Mouse (Mus musculus) embryonic facial prominence, embryonic 13.5 days (tissue): ENCODE results near the gene Tmem175. TPM values are rescaled to one million over a fixed set of nuclear protein-coding genes. Genes with fewer than 3 reads are reported as not detected.

Experiments used
- ATAC-seq: fragments of 200-750 bp; cut with Nextera tagmentation; 2 replicates; pipeline ENCODE4 v1.8.0; 2017; ENCODE audit warnings: low read depth; ENCODE audit not compliant: insufficient number of reproducible peaks, insufficient read depth, low FRiP score, low TSS enrichment
- H3K27ac ChIP-seq: fragments of 300-500 bp; sonication (generic); 2 replicates; pipeline ENCODE4 v1.5.1; 2015; ENCODE audit warnings: moderate library complexity, mild to moderate bottlenecking, inconsistent platforms
- H3K27me3 ChIP-seq: fragments of 300-500 bp; sonication (generic); 2 replicates; pipeline ENCODE4 v1.6.1; 2015; ENCODE audit warnings: mild to moderate bottlenecking, inconsistent platforms
- H3K36me3 ChIP-seq: fragments of 300-500 bp; sonication (generic); 2 replicates; pipeline ENCODE4 v1.6.1; 2015; ENCODE audit warnings: mild to moderate bottlenecking, inconsistent platforms
- H3K4me1 ChIP-seq: fragments of 300-500 bp; sonication (generic); 2 replicates; pipeline ENCODE4 v1.6.1; 2015; ENCODE audit warnings: inconsistent platforms
- H3K4me2 ChIP-seq: fragments of 300-500 bp; sonication (generic); 2 replicates; pipeline ENCODE4 v1.6.1; 2015; ENCODE audit warnings: moderate library complexity, mild to moderate bottlenecking, inconsistent platforms
- H3K4me3 ChIP-seq: fragments of 300-500 bp; sonication (generic); 2 replicates; pipeline ENCODE4 v1.5.1; 2015; ENCODE audit warnings: mild to moderate bottlenecking, inconsistent platforms
- H3K9ac ChIP-seq: fragments of 300-500 bp; sonication (generic); 2 replicates; pipeline ENCODE4 v1.6.1; 2015; ENCODE audit warnings: mild to moderate bottlenecking, inconsistent platforms
- H3K9me3 ChIP-seq: fragments of 300-500 bp; sonication (generic); 2 replicates; pipeline ENCODE4 v1.6.1; 2016; ENCODE audit warnings: inconsistent platforms
- WGBS: fragments of 180-500 bp; shearing (Covaris S2); methylation state at CpG from one replicate; pipeline ENCODE4 v1.1.7; 2015; ENCODE audit warnings: mixed read lengths; 5-methylcytosine and 5-hydroxymethylcytosine counted together
- polyA plus RNA-seq: library from polyadenylated mRNA; unstranded; fragments of >200 nt; fragmentation: Nextera tagmentation; extraction: Ambion mirVana; gene quantifications from 2 replicates; pipeline ENCODE4 v1.2.1, GENCODE M21; 2015

Gene Tmem175
- polyA plus RNA-seq, 1 experiment from 2014 or later, result 23.7 TPM

DNA sequence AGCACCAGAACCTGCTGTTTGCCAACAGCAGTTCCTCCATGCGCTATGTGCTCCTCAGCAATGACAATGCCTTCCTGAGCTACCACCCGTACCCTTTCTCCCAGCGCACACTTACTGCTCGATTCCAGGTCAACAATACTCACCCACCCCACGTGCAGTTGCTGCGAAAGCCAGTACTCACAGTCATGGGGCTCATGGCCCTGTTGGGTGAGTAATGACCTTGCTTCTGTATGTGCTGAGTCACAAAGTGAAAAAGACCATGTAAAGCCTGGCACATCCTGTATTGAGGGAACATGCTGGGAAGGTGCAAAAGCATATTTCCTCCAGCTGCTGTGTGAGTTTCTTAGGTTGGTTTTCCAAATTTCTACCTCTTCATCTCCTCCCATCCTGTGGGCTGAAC, 51.3 kb downstream of the Tmem175 start:
- 92% methylated on average over 6 of the region's 6 CpGs for WGBS

DNA sequence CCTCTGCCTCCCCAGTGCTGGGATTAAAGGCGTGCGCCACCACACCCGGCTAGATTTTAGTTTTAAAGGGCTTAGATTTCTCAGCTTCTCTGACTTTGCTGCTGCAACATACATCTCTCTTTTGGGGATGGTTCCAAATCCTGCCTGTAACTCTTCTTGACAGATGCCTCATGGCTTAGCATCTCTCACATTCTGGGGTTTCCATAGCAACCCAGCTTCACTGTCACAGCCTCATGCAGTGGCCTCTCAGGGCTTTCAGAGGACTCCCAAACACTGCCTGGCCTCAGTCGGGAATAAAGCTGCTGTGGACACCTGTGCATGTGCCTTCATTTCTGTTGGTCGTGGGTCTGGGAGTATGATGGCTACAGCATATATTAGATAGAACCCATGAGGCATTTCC, 59.5 kb downstream of the Tmem175 start:
- no peaks in the 10 kb centered on the region for H3K27me3 ChIP-seq
- H3K4me3 ChIP-seq, result no peak overlapping the region
- peaks cover 20% of the 10 kb centered on the region for H3K4me1 ChIP-seq
- 77% methylated on average over 5 of the region's 5 CpGs for WGBS
- ATAC-seq, result no peak
- no peak overlapping the region for H3K27ac ChIP-seq
- peaks cover 4% of the 10 kb centered on the region; the same call in 1 of the 2 replicates for H3K36me3 ChIP-seq
- H3K9ac ChIP-seq, result no peak overlapping the region
- H3K4me2 ChIP-seq, result no peak overlapping the region
- no peaks in the 10 kb centered on the region for H3K9me3 ChIP-seq

More for the DNA sequence above, 51.3 kb downstream of the Tmem175 start:
- no peak overlapping the region for H3K4me2 ChIP-seq
- H3K4me3 ChIP-seq, result no peak overlapping the region
- H3K27ac ChIP-seq, result no peak overlapping the region
- no peaks in the 10 kb centered on the region for H3K27me3 ChIP-seq
- peaks cover 14% of the 10 kb centered on the region for H3K4me1 ChIP-seq
- no peak overlapping the region for H3K9ac ChIP-seq
- peaks cover 8% of the 10 kb centered on the region for H3K36me3 ChIP-seq
- no peak for ATAC-seq
- H3K9me3 ChIP-seq, result no peaks in the 10 kb centered on the region

GRCm38 (mm10) chr5:108691152-108691551, 61.6 kb downstream of the Tmem175 start:
- Histone ChIP-seq H3K27me3 (no peaks in the 10 kb centered on the region), H3K4me1 (peaks cover 32% of the 10 kb centered on the region), H3K9ac (no peak overlapping the region), H3K4me2 (no peak overlapping the region), H3K27ac (no peak overlapping the region), H3K9me3 (no peaks in the 10 kb centered on the region), H3K4me3 (no peak overlapping the region), H3K36me3 (no peaks in the 10 kb centered on the region)
- ATAC-seq, result no peak
- 74% methylated on average over 4 of the region's 4 CpGs for WGBS

DNA sequence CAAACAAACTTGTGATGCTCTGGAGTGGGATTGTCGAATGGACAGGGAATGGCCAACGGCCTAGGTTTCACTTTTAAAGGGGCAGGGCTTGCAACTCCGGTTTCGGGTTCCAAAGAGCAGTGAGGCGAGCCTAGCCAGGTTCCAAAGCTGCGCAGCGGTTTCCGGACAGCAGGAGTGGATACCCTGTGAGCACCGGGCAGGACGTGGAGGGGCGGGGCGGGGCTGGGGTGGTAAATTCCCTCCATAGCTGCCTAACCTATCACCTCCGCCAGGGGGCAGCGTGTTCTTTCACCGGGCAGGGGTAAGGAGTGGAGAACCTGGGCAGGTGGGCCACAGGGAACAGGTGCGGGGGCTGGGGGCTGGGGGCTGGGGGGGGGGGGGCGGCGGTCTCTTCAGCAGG, 62.7 kb downstream of the Tmem175 start, which contains the start of gene Fgfrl1:
TSS of gene Fgfrl1 (plus strand) at position 112 of the 400 bp plus-strand sequence.
- Histone ChIP-seq H3K36me3 (no peaks in the 10 kb centered on the region), H3K9me3 (no peaks in the 10 kb centered on the region), H3K27me3 (no peaks in the 10 kb centered on the region), H3K27ac (no peak within 1 kb of the TSS), H3K9ac (peak within 1 kb of the TSS; percentile 47), H3K4me2 (peak within 1 kb of the TSS; percentile 80), H3K4me3 (peak within 1 kb of the TSS; percentile 91), H3K4me1 (peaks cover 42% of the 10 kb centered on the region)
- 2% methylated on average over 16 of the region's 18 CpGs for WGBS
- no peak for ATAC-seq

DNA sequence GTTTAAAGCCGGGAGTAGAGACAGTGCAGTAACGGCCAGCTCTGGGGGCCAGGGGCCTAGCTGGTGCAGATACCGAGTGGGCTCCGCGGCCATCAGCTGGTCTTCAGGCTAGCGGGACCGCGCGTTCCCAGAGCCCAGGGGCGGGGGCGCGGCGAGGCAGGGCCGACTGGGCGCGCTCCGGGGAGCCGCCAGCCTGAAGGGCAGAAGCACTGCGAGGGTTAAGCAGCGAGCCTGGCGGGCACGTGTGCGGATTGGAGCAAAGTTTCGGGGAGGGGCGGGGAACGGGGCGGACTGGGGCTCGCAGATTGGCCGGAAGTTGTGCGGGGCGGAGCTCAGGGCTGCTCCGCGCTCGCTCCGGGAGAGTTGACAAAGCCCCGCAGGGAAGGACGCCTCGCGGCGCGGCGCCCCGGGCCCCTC, 64.3 kb downstream of the Tmem175 start:
- Histone ChIP-seq H3K4me2 (peak overlapping the region; percentile 80), H3K27me3 (no peaks in the 10 kb centered on the region), H3K9ac (peak overlapping the region; percentile 87), H3K9me3 (no peaks in the 10 kb centered on the region), H3K4me3 (peak overlapping the region; percentile 91), H3K27ac (peak overlapping the region; percentile 69), H3K36me3 (0 out of 2 replicates have a peak, but pooled peaks cover 6% of the 10 kb centered on the region), H3K4me1 (peaks cover 48% of the 10 kb centered on the region)
- WGBS, result under 1% methylated on average over 40 of the region's 43 CpGs
- peak; percentile 91 for ATAC-seq

- H3K36me3 ChIP-seq, result peaks cover 11% of the 10 kb centered on the region
- peak overlapping the region; percentile 87 for H3K9ac ChIP-seq
- peaks cover 56% of the 10 kb centered on the region for H3K4me1 ChIP-seq
- no peaks in the 10 kb centered on the region for H3K9me3 ChIP-seq
- H3K27ac ChIP-seq, result peak overlapping the region; percentile 69
- no peaks in the 10 kb centered on the region for H3K27me3 ChIP-seq
- peak overlapping the region; percentile 91 for H3K4me3 ChIP-seq
- peak; percentile 45 for ATAC-seq
- peak overlapping the region; percentile 80 for H3K4me2 ChIP-seq
- under 1% methylated on average over 97 of the region's 99 CpGs for WGBS
Observed at GRCm38 (mm10) chr5:108694352-108695261, 65.0 kb downstream of the Tmem175 start.

GRCm38 (mm10) chr5:108695861-108696260, 66.3 kb downstream of the Tmem175 start:
- Histone ChIP-seq H3K4me1 (peaks cover 68% of the 10 kb centered on the region), H3K9me3 (no peaks in the 10 kb centered on the region), H3K9ac (peak overlapping the region; percentile 87; the same call in 1 of the 2 replicates), H3K27ac (no peak overlapping the region; the same call in 1 of the 2 replicates), H3K36me3 (peaks cover 11% of the 10 kb centered on the region), H3K4me3 (peak overlapping the region; percentile 91), H3K27me3 (no peaks in the 10 kb centered on the region), H3K4me2 (peak overlapping the region; percentile 80; the same call in 1 of the 2 replicates)
- ATAC-seq, result no peak
- WGBS, result 94% methylated on average over 12 of the region's 12 CpGs

- Histone ChIP-seq H3K9ac (no peak overlapping the region), H3K4me2 (peak overlapping the region; percentile 9; the same call in 1 of the 2 replicates), H3K4me1 (peaks cover 72% of the 10 kb centered on the region), H3K9me3 (no peaks in the 10 kb centered on the region), H3K27ac (peak overlapping the region; percentile 78), H3K4me3 (no peak overlapping the region), H3K36me3 (peaks cover 11% of the 10 kb centered on the region), H3K27me3 (no peaks in the 10 kb centered on the region)
- WGBS, result 50% methylated on average over 3 of the region's 3 CpGs
- no peak for ATAC-seq
Observed at GRCm38 (mm10) chr5:108696542-108696941, 67.0 kb downstream of the Tmem175 start.

- Histone ChIP-seq H3K27ac (peak overlapping the region; percentile 78), H3K4me2 (0 out of 2 replicates have a peak overlapping the region, but pooled peaks have one; percentile 9), H3K27me3 (no peaks in the 10 kb centered on the region), H3K36me3 (peaks cover 16% of the 10 kb centered on the region), H3K9me3 (no peaks in the 10 kb centered on the region), H3K4me3 (no peak overlapping the region), H3K9ac (0 out of 2 replicates have a peak overlapping the region, but pooled peaks have one; percentile 57), H3K4me1 (peaks cover 64% of the 10 kb centered on the region)
- 35% methylated on average over 4 of the region's 4 CpGs for WGBS
- ATAC-seq, result no peak
Observed at GRCm38 (mm10) chr5:108697341-108697753, 67.8 kb downstream of the Tmem175 start.
